Mouse (Mus musculus) lung, postnatal 25 days (tissue): ENCODE data around the gene Scaper.

Source experiments
- DNase-seq: peaks from one replicate; pipeline ENCODE4 v3.0.0; 2022; ENCODE audit warnings: low spot score

The Scaper gene

GRCm38 (mm10) chr9:55608701-55609531, 329.0 kb downstream of the Scaper start:
- no peak for DNase-seq

DNA sequence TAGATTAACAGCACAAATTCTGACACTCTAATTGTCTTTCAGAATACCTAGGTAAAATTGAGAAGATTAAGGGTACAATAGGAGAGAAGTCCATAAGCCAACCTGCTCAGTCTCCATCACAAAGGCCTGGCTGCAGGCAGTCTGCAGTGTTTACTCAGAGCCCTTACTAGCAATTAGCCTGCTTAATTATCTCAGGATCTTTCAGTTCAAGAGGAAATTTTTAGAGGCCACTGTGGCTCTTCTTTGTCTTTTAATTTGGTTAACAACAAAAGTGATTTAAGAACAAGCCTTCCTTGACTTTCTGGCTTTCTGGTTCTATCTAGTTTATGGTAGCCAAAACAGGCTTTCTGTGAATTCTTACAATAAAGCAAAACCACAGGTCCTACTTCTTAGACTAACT, 339.3 kb downstream of the Scaper start:
- DNase-seq = no peak

DNA sequence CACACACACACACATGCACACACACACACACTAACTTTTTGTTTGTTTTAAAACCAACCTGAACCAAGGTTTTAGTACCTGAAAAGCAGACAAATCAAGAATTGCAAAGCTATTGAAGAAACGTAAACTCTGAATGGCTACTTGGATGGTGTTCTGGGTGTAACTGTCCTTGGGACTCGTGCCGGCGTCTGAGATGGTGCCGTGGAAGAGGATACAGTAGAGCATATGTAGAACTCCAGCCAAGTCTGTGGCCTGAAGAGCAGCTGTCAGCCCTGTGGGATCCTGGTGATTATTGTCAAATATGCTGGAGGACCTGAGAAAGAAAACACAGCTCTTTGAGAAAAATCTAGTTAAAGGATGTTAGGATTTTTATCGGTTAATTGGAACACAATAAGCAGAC, 351.8 kb downstream of the Scaper start:
- no peak for DNase-seq

DNA sequence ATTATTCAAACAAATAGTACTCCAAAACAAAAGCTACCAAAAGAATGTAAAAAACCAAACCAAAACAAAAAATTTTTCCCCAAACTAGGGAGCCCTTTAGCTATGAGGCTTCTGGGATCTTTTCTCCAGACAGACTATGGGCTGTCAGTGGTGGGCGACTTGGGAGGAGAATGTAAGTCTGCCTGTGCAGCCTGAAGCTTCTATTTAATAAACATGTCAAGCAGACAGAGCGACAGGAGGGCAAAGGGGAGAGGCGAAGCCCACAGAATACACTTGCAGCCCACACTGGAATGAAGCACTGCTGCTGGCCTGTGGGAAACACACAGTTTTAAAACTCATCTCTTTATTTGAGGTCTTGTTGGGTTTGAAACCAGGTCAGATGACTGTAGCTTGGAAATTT, 356.5 kb downstream of the Scaper start:
- DNase-seq = no peak

GRCm38 (mm10) chr9:55576571-55576970, 361.3 kb downstream of the Scaper start:
- DNase-seq = no peak

DNA sequence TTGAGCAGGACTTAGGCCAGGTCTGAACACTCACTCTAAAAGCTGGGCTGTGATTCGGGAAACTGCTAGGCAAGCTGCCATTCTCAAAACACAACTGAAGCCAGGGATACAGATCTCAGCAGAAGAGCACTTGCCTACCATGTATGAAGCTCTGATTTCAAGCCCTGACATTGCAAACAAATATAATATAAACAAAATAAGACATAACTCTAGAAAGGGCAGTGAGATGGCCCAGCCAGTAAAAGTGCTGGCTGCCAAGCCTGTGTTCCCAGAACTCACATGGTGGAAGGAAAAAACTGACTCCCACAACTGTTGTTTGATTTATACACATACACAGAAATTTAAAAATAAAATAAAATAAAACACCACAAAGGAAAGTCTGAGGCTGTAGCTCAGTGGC, 366.8 kb downstream of the Scaper start:
- DNase-seq = no peak

DNA sequence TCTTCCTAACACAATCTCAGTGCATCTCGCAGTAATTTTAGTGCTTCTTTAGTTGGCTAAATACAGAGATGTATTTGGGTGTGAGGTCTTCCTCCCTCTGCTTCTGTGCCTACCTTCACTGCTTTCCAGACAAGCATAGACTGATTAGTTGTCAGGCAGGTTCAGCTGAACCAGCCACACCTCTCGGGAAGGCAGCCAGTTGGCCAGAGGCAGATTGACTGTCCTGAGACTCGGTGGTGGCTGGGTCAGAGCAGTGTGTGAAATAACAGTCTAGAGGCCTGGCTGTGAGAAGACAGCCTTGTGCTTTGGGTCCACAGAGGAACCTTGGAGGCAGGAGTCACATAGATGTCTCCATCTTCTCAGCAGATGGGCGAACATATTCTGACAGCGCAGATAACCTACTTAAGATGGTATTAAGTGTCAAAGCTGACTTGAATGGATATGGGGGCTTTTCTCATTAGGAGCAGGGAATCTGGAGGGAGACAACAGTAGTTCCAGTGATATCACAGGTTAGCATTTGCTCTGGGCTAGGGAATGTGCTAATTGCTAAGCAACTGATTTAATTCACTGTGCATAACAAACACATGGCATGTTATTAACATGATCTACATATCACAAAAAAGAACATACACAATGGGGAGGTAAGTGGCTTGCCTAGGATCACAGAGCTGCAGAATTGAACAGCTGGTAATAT, 369.3 kb downstream of the Scaper start:
- peak; percentile 12 for DNase-seq

GRCm38 (mm10) chr9:55560960-55561359, 377.0 kb downstream of the Scaper start:
- no peak for DNase-seq

- no peak for DNase-seq
Observed at GRCm38 (mm10) chr9:55554986-55555385, 382.9 kb downstream of the Scaper start.

DNA sequence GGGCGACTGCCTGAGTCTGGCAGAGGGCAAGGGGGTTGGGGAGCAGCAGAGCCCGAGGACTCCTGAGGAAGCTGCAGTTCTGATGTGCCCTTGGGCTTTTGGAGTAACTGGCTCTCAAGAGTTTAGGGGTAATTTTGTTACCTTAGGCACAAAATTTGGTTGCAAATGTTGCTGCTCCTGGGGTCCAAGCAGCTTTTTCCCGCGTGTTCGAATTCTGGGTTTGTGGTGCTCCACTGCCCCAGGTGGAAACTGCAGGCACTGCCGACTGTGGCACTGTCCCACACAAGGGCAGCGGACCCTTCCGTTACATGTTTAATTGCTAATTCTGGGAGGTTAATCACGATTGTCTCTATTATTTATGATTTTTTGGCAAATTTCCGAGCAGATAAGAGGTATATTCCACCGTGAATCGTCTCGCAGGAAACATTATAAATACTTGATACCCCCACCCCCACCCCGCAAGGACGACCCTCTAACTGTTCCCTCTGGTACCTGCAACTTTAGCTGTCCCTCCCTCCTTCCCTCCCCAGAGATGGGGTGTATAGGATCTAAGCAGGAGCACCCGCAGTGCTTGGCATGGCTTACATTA, 388.5 kb downstream of the Scaper start:
- no peak for DNase-seq

GRCm38 (mm10) chr9:55548871-55549270, 389.0 kb downstream of the Scaper start:
- no peak for DNase-seq

- no peak for DNase-seq
Observed at GRCm38 (mm10) chr9:55546176-55547010, 391.5 kb downstream of the Scaper start.

DNA sequence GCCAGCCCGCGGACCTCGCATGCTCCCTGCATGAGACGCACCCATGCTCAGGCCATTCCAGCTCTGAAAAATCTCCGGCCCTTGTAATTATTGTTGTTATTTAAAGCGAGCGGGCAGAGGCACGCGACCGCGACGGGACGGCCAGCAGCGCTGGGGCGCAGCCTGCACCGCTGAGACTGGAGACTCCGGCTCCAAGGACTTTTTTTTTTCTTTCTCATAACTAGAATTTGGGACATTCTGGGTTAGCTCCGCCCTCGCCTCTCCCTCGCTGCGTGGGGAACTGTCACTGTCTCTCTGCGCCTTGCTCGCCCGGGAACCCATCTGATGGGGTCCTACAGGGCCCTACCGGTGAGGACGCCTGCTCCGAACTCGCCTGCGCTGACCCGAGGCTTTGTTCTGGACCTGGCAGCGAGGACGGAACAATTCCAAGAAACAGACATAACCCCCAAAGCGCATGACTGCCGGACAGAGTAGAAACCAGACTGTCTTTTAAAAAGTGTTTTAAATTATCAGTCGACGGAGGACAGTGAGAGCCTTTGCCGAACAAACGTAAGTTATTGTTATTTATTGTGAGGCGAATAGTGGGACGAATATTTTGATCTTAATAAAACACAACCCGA, 392.3 kb downstream of the Scaper start:
- DNase-seq = no peak

DNA sequence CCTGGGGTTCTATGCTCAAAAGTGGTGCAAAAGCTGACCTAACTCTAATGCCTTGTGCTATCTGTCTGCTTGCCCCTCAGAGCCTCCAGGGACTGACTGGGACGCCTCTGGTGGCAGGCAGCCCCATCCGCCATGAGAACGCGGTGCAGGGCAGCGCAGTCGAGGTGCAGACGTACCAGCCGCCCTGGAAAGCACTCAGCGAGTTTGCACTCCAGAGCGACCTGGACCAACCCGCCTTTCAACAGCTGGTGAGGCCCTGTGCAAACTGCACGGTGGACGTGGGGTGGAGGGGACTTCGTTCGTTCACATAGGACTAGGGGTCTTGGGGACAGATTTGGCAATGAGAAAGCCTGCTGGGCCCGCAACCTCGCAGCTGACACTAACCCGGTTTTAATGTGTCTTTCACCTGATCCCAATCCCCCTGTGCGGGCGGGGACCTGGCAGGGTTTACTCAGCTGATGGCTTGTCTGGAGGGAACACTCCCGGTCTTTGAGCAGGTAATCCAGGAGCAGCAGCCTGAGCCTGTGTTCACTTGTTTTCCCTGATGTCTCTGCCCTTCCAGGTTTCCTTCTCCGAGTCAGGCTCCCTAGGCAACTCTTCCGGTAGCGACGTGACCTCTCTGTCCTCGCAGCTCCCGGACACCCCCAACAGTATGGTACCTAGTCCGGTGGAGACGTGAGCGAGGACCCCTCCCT, 392.9 kb downstream of the Scaper start:
- no peak for DNase-seq

GRCm38 (mm10) chr9:55543703-55544401, 394.1 kb downstream of the Scaper start:
- no peak for DNase-seq

DNA sequence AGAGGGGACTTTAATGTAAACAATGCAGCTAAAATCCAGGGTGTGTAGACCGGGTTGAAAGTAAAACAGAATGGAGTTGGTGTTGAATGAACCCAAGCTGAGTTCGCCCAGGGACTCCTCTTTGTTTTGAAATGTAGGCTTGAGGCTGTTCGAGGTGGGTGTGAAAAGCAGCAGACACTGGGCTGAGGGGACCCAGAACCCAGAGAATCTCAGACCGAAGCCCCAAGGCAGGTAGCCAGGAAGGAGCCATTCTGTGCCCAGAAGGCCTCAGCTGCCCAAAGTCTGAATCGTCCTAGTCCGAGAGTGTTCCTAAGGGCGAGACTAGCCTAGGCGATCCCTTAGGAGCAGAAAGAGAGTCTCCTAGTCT, 394.6 kb downstream of the Scaper start:
- DNase-seq = no peak

GRCm38 (mm10) chr9:55542366-55543325, 395.3 kb downstream of the Scaper start:
- DNase-seq = no peak

DNA sequence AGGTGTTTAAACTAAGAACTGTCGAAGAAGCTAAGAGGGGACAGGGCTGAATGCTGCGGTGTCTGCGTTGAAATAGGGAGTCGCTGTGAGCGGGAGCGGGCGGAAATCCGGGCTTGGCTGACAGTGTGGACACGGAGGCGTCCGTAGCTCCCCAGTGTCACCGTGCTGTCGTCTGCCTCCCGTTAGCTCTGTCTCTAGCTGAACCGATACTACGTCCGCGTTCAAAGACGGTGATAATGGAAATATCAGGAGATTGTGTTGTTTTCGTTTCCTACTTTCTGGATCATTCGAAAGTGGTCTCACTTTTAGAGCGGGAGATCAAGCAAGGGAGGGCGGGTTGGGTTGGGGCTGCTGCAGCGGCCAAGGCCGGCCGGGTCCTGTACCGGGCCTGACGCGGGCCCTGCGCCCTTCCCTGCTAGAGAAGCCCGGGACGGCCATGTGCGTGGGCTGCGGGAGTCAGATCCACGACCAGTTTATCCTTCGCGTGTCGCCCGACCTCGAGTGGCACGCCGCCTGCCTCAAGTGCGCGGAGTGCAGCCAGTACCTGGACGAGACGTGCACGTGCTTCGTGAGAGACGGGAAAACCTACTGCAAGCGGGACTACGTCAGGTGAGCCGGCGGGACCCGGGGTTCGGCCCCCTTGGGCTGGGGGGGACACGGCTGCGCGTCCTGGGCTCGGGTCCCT, 396.1 kb downstream of the Scaper start:
- no peak for DNase-seq

DNA sequence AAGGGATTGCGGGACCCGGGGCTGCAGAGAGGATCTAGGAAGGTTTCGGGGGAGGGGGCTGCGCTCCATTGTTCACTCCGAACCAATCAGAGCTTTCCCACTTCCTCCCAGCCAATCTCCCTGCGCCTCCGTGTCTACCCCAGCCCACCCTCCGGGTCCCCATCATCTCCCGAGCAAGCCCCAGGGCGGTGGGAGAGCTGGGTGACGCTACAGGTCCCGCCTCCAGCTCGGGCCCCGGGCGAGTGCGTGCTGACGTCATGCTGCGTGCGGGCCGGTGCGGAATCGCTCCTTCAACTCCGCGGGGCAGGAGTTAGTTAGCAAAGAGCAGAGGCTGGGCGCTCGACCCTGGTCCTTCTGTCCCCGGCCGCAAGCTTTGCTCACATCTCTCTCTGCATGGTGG, 397.0 kb downstream of the Scaper start:
- DNase-seq = no peak
